Mouse (Mus musculus) CH12.LX (cell line): ENCODE measurements around the gene Gls. TPM values are rescaled to one million over a fixed set of nuclear protein-coding genes. Genes with fewer than 3 reads are reported as not detected.

Source experiments
- DNase-seq: peaks from one replicate; pipeline ENCODE4 v3.0.0-alpha.2; 2013; ENCODE audit errors: extremely low read depth
- H3K27ac ChIP-seq: 2 replicates; pipeline ENCODE4 v1.5.1; 2012; ENCODE audit warnings: low read depth, mild to moderate bottlenecking, control low read depth, moderate library complexity; ENCODE audit not compliant: insufficient read depth
- H3K27me3 ChIP-seq: replicated peaks from 2 replicates; pipeline ENCODE3; 2012; ENCODE audit warnings: inconsistent platforms
- H3K36me3 ChIP-seq, 2 experiments: replicated peaks in 1 of 2; 2 replicates each; pipeline versions ENCODE3 to v1.6.1; 2012; ENCODE audit warnings: inconsistent platforms in 1 of 2, low read length in 1 of 2, mild to moderate bottlenecking in 1 of 2, mixed read lengths in 1 of 2, moderate library complexity in 1 of 2; ENCODE audit not compliant: control insufficient read depth in 1 of 2, insufficient read depth in 1 of 2
- H3K4me1 ChIP-seq, 2 experiments: 2 replicates each; pipeline ENCODE4 v1.6.1; 2012; ENCODE audit warnings: inconsistent platforms in 1 of 2, moderate library complexity in 1 of 2; ENCODE audit not compliant: insufficient read depth in 2 of 2, control insufficient read depth in 1 of 2
- H3K4me2 ChIP-seq: 2 replicates; pipeline ENCODE4 v1.6.1; 2012; ENCODE audit warnings: low read depth, mild to moderate bottlenecking, control low read depth; ENCODE audit not compliant: poor library complexity, insufficient read depth, severe bottlenecking
- H3K4me3 ChIP-seq, 3 experiments: fragments of 150-350 bp in 1 of 3; sonication (generic) in 1 of 3; replicated peaks in 1 of 3; 2 replicates each; pipeline versions ENCODE3 to v1.5.1; 2011 to 2012; ENCODE audit warnings: low read depth in 2 of 3, low read length in 2 of 3, mild to moderate bottlenecking in 2 of 3, moderate library complexity in 2 of 3, control low read depth in 1 of 3, improper control_type of control experiment in 1 of 3, inconsistent platforms in 1 of 3, mixed read lengths in 1 of 3; ENCODE audit not compliant: poor library complexity in 1 of 3
- H3K79me2 ChIP-seq: replicated peaks from 2 replicates; pipeline ENCODE4 v1.6.1; 2012; ENCODE audit warnings: mild to moderate bottlenecking, moderate library complexity; ENCODE audit not compliant: control insufficient read depth, poor library complexity, insufficient read depth, severe bottlenecking; ENCODE audit errors: extremely low read depth
- H3K9ac ChIP-seq: 2 replicates; pipeline ENCODE4 v1.6.1; 2012; ENCODE audit warnings: low read depth, mild to moderate bottlenecking, control low read depth, moderate library complexity; ENCODE audit not compliant: insufficient read depth
- H3K9me3 ChIP-seq: replicated peaks from 2 replicates; pipeline ENCODE3; 2012; ENCODE audit warnings: low read length, inconsistent platforms, mixed read lengths
- CHD2 ChIP-seq: IDR thresholded peaks from 2 replicates; pipeline ENCODE4 v1.6.1; 2011; ENCODE audit warnings: low read length, improper control_type of control experiment
- GABPA ChIP-seq: IDR thresholded peaks from 2 replicates; pipeline ENCODE4 v1.6.1; 2012; ENCODE audit warnings: low read depth, low read length, improper control_type of control experiment, inconsistent platforms; ENCODE audit not compliant: insufficient replicate concordance
- HCFC1 ChIP-seq: IDR thresholded peaks from 2 replicates; pipeline ENCODE4 v1.6.1; 2012; ENCODE audit warnings: low read depth, mild to moderate bottlenecking, inconsistent platforms, low read length, improper control_type of control experiment
- IRF4 ChIP-seq: IDR thresholded peaks from 2 replicates; pipeline ENCODE4 v1.6.1; 2014; ENCODE audit warnings: low read depth, mild to moderate bottlenecking, inconsistent platforms, low read length, improper control_type of control experiment
- JUND ChIP-seq: conservative IDR thresholded peaks from 2 replicates; pipeline ENCODE4 v1.6.1; 2011; ENCODE audit warnings: low read depth, low read length, improper control_type of control experiment
- KAT2A ChIP-seq: IDR thresholded peaks from 2 replicates; pipeline ENCODE4 v1.6.1; 2012; ENCODE audit warnings: low read length, improper control_type of control experiment, inconsistent platforms; ENCODE audit not compliant: insufficient replicate concordance
- MAZ ChIP-seq: IDR thresholded peaks from 2 replicates; pipeline ENCODE4 v1.6.1; 2012; ENCODE audit warnings: low read depth, mild to moderate bottlenecking, inconsistent platforms, low read length, improper control_type of control experiment, moderate library complexity
- NRF1 ChIP-seq: IDR thresholded peaks from 2 replicates; pipeline ENCODE4 v1.6.1; 2014; ENCODE audit warnings: low read depth, mild to moderate bottlenecking, inconsistent platforms, low read length, improper control_type of control experiment, moderate library complexity
- POLR2A ChIP-seq: IDR thresholded peaks from 2 replicates; pipeline ENCODE4 v1.6.1; 2011; ENCODE audit warnings: low read depth, mild to moderate bottlenecking, improper control_type of control experiment, low read length
- POLR2AphosphoS2 ChIP-seq: IDR thresholded peaks from 2 replicates; pipeline ENCODE4 v1.6.1; 2011; ENCODE audit warnings: low read depth, low read length, improper control_type of control experiment
- RAD21 ChIP-seq: IDR thresholded peaks from 2 replicates; pipeline ENCODE4 v1.6.1; 2011; ENCODE audit warnings: low read depth, mild to moderate bottlenecking, low read length, improper control_type of control experiment, moderate library complexity
- RCOR1 ChIP-seq: conservative IDR thresholded peaks from 2 replicates; pipeline ENCODE4 v1.6.1; 2012; ENCODE audit warnings: low read depth, mild to moderate bottlenecking, inconsistent platforms, low read length, improper control_type of control experiment
- TCF12 ChIP-seq: IDR thresholded peaks from 2 replicates; pipeline ENCODE4 v1.6.1; 2014; ENCODE audit warnings: low read depth, mild to moderate bottlenecking, inconsistent platforms, low read length, improper control_type of control experiment
- ZNF384 ChIP-seq: IDR thresholded peaks from 2 replicates; pipeline ENCODE4 v1.6.1; 2012; ENCODE audit warnings: low read depth, low read length, improper control_type of control experiment, inconsistent platforms
- dilution Hi-C: fragments of 300-500 bp; cut with MboI; formaldehyde crosslinking; loops from 2 replicates; pipeline ENCODE4 v1.14.3; 2020; ENCODE audit warnings: low sequenced_read_pairs; ENCODE audit not compliant: extremely low pct_unique_long_range_greater_than_20kb, extremely low pct_ligation_motif_present
- in situ Hi-C: fragments of 300-500 bp; cut with MboI; formaldehyde crosslinking; loops from 3 replicates; pipeline ENCODE4 v1.14.3; 2019; ENCODE audit warnings: low sequenced_read_pairs, low pct_ligation_motif_present, low pct_unique_long_range_greater_than_20kb, mixed read lengths
- polyA plus RNA-seq: library from polyadenylated mRNA; unstranded; fragments of >175 nt; gene quantifications from 2 replicates; pipeline ENCODE4 v1.2.1, GENCODE M21; 2012; ENCODE audit warnings: low read depth; ENCODE audit not compliant: insufficient read length
- total RNA-seq, 2 experiments: library from RNA; depleted of rRNA; stranded (reverse); fragments of 300-350 nt in 1 of 2; fragments of >200 nt in 1 of 2; gene quantifications; 2 replicates each; pipeline ENCODE4 v1.2.3; 2012 to 2014

The Gls gene
- total and polyA plus RNA-seq, 3 experiments = 107 to 182 (median 150) TPM

DNA sequence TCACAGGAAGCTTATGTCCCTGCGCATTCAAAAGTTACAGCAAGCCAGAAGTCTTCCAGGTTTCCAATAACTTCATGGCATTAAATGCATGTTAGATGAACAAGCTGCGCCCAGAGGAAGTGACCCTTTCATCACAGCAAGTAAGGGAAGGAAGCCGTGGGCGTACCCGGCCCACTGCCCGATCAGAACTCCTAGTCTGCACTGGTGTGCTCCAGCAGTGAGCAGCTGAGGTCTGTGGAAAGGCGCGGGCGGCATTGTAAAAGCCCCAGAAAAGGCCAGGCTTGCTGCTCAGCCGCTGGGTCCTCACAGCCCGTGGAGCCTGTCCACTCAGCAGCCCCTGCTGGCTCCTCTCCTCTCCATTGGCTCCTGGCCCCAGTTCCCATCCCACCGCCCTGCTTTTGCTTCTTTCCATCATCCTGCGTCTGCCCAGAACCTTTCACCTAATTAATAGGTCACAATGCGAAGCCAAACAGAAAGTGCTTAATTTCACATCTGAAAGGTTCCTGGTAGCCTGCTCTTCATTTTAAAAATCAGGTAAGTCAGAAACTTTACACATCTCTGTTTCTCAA lies 66.3 kb downstream of the Gls start:
- Histone ChIP-seq H3K4me1 (peaks cover 2 to 26% of the 10 kb centered on the region in 2 experiments; a peak in 3 of 4 replicates), H3K4me3 (no peak overlapping the region), H3K36me3 (peaks cover 42 to 66% of the 10 kb centered on the region in 2 experiments), H3K27me3 (no peaks in the 10 kb centered on the region), H3K79me2 (no peaks in the 10 kb centered on the region), H3K9ac (no peak overlapping the region), H3K4me2 (no peak overlapping the region), H3K27ac (no peak overlapping the region), H3K9me3 (no peaks in the 10 kb centered on the region)
- dilution Hi-C loops = no loop called here
- in situ Hi-C loops = no loop called here
- TF ChIP-seq CHD2 (no peak), NRF1 (no peak), TCF12 (no peak), KAT2A (no peak), ZNF384 (no peak), MAZ (no peak), IRF4 (no peak), JUND (no peak), HCFC1 (no peak), RAD21 (no peak), POLR2AphosphoS2 (no peak)
- no peak for DNase-seq

DNA sequence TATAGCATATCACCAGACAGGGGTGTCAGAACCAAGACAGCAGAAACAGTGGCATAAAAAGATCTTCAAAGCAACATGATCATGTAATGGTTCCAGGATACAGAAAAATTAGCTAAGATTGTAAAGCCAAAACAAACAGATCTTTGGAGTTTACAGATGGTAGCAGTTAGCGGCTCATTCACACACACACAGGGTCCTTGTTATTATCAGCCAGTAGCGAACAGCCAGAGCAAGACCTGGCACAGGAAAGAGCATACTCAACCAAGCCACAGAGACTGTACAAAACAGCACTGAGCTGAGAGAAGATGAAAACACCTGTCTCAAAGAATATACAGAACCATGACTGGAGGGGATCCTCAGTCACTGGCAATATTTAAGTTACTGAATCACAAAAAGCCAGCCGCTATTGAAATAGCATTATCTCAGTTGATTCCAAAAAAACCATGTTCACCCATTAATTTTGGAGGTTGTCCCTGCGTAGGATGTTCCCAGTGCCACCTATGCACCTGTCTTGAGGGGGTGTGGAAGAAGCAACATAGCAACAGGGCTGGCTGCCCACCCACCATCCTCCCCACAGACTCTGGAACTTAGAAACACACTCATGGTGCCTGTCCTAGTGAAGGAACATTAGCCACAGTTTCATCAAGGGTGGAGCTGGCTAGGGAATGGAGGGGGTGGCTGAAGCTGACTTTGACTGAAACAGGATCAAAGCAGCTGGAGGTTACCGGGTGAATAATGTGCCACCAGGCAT lies 69.2 kb downstream of the Gls start:
- Histone ChIP-seq H3K36me3 (peaks cover 66 to 93% of the 10 kb centered on the region in 2 experiments), H3K27ac (no peak overlapping the region; the same call in 1 of the 2 replicates), H3K4me3 (no peak overlapping the region), H3K27me3 (no peaks in the 10 kb centered on the region), H3K9ac (no peak overlapping the region), H3K4me2 (no peak overlapping the region), H3K9me3 (no peaks in the 10 kb centered on the region), H3K4me1 (peaks cover 0 to 3% of the 10 kb centered on the region in 2 experiments; a peak in 1 of 4 replicates), H3K79me2 (no peaks in the 10 kb centered on the region)
- TF ChIP-seq TCF12 (no peak), RAD21 (no peak), POLR2A (0 out of 2 replicates have a peak, but pooled peaks have one; percentile 1), GABPA (no peak), NRF1 (no peak), RCOR1 (no peak)
- dilution Hi-C loops = no loop called here
- no peak for DNase-seq
- in situ Hi-C loops = no loop called here
